Mouse (Mus musculus) stomach, embryonic 14.5 days (tissue): ENCODE measurements around the gene Sdhaf2. TPM values are rescaled to one million over a fixed set of nuclear protein-coding genes. Genes with fewer than 3 reads are reported as not detected.
A peak's percentile ranks its signal among the peaks of the same experiment; 100 is the strongest.

ENCODE experiments used
- ATAC-seq: fragments of 200-750 bp; cut with Nextera tagmentation; 2 replicates; pipeline ENCODE4 v1.8.0; 2017; ENCODE audit warnings: low read depth, moderate TSS enrichment; ENCODE audit not compliant: insufficient number of reproducible peaks, insufficient read depth, low FRiP score
- H3K27ac ChIP-seq: fragments of 300-500 bp; sonication (generic); 2 replicates; pipeline ENCODE4 v1.5.1; 2014; ENCODE audit warnings: mild to moderate bottlenecking, low read length, moderate library complexity, mixed read lengths
- H3K27me3 ChIP-seq: fragments of 300-500 bp; sonication (generic); 2 replicates; pipeline ENCODE4 v1.6.1; 2014; ENCODE audit warnings: low read length, control low read depth, mixed read lengths; ENCODE audit not compliant: control insufficient read depth, insufficient read depth
- H3K36me3 ChIP-seq: fragments of 300-500 bp; sonication (generic); 2 replicates; pipeline ENCODE4 v1.6.1; 2014; ENCODE audit warnings: mild to moderate bottlenecking, control low read depth, low read length, moderate library complexity, mixed read lengths; ENCODE audit not compliant: control insufficient read depth, insufficient read depth
- H3K4me1 ChIP-seq: fragments of 300-500 bp; sonication (generic); 2 replicates; pipeline ENCODE4 v1.6.1; 2014; ENCODE audit warnings: low read length, control low read depth, mixed read lengths; ENCODE audit not compliant: control insufficient read depth, insufficient read depth
- H3K4me2 ChIP-seq: fragments of 300-500 bp; sonication (generic); replicated peaks from 2 replicates; pipeline ENCODE4 v1.6.1; 2014; ENCODE audit warnings: low read depth, low read length, control low read depth
- H3K4me3 ChIP-seq: fragments of 300-500 bp; sonication (generic); 2 replicates; pipeline ENCODE4 v1.5.1; 2014; ENCODE audit warnings: low read depth, low read length, control low read depth
- H3K9ac ChIP-seq: fragments of 300-500 bp; sonication (generic); replicated peaks from 2 replicates; pipeline ENCODE4 v1.6.1; 2014; ENCODE audit warnings: low read depth, mild to moderate bottlenecking, control low read depth, low read length, moderate library complexity, mixed read lengths
- H3K9me3 ChIP-seq: fragments of 300-500 bp; sonication (generic); 2 replicates; pipeline ENCODE4 v1.6.1; 2016; ENCODE audit warnings: low read depth, low read length, control low read depth; ENCODE audit not compliant: control insufficient read depth
- WGBS: fragments of 180-500 bp; shearing (Covaris S2); extraction: QIAGEN DNeasy Blood & Tissue Kit; methylation state at CpG from one replicate; pipeline ENCODE4 v1.1.7; 2014; 5-methylcytosine and 5-hydroxymethylcytosine counted together
- polyA plus RNA-seq: library from polyadenylated mRNA; unstranded; fragments of >200 nt; fragmentation: Nextera tagmentation; extraction: Ambion mirVana; gene quantifications from 2 replicates; pipeline ENCODE4 v1.2.1, GENCODE M21; 2014

Gene Sdhaf2
- polyA plus RNA-seq, 1 experiment from 2014 or later, result 57.9 TPM

DNA sequence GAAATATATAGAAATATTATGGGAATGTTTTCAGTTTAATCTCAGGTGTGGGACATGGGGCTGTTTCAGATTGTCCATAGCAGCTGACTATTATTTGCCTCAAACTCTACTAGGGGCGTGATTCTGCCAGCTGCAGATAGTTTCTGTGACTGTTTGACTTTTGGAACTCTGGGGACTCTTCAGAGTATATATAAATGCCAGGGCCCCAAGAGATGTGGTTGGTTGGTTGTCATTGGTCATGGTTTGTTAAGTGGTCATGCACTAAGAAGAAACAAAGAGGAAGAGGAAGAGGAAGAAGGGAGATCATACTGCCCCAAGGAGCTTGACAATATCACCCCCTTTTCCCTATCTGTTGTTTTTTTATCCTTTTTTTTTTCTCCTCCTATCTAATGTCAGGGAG, 4.0 kb downstream of the Sdhaf2 start:
- no peak overlapping the region for H3K4me2 ChIP-seq
- no peaks in the 10 kb centered on the region for H3K27me3 ChIP-seq
- H3K9ac ChIP-seq, result no peak overlapping the region
- ATAC-seq, result no peak
- peaks cover 8% of the 10 kb centered on the region; the same call in 1 of the 2 replicates for H3K36me3 ChIP-seq
- H3K27ac ChIP-seq, result no peak overlapping the region
- 84% methylated on average over 1 of the region's 1 CpGs for WGBS
- peaks cover 19% of the 10 kb centered on the region for H3K4me1 ChIP-seq
- H3K4me3 ChIP-seq, result no peak overlapping the region
- H3K9me3 ChIP-seq, result no peaks in the 10 kb centered on the region

DNA sequence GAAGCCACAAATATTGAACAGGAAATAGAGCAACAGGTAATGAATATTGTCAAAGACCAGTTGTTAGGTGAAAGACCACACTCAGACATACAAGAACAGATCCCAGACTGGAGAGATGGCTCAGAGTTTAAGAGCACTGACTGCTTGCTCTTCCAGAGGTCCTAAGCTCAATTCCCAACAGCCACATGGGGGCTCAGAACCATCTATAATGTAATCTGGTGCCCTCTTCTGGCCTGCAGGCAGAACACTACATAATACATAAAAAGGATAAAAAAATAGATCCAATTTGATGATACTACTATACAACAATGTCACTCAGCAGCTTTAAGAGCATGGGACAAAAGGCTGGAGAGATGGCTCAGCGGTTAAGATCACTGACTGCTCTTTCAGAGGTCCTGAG, 5.6 kb downstream of the Sdhaf2 start:
- ATAC-seq, result no peak
- no peak overlapping the region for H3K9ac ChIP-seq
- H3K9me3 ChIP-seq, result no peaks in the 10 kb centered on the region
- peaks cover 14% of the 10 kb centered on the region; the same call in 1 of the 2 replicates for H3K36me3 ChIP-seq
- WGBS, result 47% methylated on average over 1 of the region's 1 CpGs
- H3K4me2 ChIP-seq, result no peak overlapping the region
- H3K4me3 ChIP-seq, result no peak overlapping the region
- H3K27me3 ChIP-seq, result no peaks in the 10 kb centered on the region
- no peak overlapping the region for H3K27ac ChIP-seq
- H3K4me1 ChIP-seq, result peaks cover 10% of the 10 kb centered on the region

DNA sequence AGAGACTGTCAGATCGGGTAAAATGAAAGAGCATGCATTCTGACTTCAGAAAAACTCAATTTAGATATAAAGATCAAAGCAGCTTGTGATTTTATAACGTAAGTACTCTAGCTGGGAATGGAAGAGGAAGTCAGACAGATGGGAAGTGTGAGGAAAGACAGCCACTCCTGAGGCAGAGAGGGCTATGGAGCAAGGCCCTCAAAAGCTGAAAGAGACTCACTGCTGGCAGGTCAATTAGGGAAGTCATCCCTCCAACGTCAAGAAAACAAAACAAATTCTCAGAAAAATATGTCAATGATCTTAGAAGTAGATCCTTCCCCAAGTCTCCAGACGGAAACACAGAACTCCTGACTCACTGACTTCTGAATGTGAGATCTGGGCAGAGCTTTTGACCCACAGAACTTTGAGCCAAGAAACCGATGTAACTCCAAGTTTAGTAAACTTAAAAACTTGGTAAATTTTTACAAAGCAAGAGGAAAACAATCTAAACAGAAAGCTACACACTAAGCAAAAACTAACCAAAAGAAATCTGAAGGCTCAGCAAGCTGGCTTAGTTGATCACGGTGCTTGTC, 15.1 kb downstream of the Sdhaf2 start:
- WGBS, result 75% methylated on average over 6 of the region's 6 CpGs
- Histone ChIP-seq H3K27ac (no peak overlapping the region), H3K36me3 (peaks cover 9% of the 10 kb centered on the region; the same call in 1 of the 2 replicates), H3K9me3 (no peaks in the 10 kb centered on the region), H3K4me2 (no peak overlapping the region), H3K4me3 (no peak overlapping the region), H3K4me1 (no peaks in the 10 kb centered on the region), H3K9ac (no peak overlapping the region), H3K27me3 (no peaks in the 10 kb centered on the region)
- no peak for ATAC-seq

- Histone ChIP-seq H3K4me2 (no peak overlapping the region), H3K27me3 (no peaks in the 10 kb centered on the region), H3K9me3 (no peaks in the 10 kb centered on the region), H3K4me3 (no peak overlapping the region), H3K27ac (no peak overlapping the region), H3K4me1 (no peaks in the 10 kb centered on the region), H3K36me3 (peaks cover 18% of the 10 kb centered on the region), H3K9ac (no peak overlapping the region)
- ATAC-seq, result no peak
- WGBS, result 8% methylated on average over 4 of the region's 4 CpGs
Observed at GRCm38 (mm10) chr19:10502571-10502970, 23.4 kb downstream of the Sdhaf2 start.

DNA sequence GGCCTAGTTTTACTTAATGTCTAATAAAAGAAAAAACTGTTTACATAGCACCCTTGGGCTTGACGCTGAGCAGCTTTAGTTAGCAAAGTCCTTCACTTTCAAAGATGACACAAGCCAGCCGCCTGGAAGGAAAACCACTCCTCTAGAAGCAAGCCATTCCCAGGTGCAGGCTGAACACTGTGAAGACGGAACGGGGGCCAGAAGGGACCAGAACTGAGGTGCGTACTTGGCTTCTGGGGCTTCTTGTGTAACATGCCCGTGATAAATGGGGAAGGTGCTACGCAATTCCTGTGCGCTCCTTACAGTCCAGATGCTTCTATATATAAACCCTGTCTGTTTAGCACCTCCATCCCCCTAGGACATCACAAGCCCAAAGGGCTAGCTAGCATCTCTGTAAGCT, 25.4 kb downstream of the Sdhaf2 start:
- Histone ChIP-seq H3K4me1 (no peaks in the 10 kb centered on the region), H3K36me3 (peaks cover 15% of the 10 kb centered on the region), H3K9ac (no peak overlapping the region), H3K27me3 (no peaks in the 10 kb centered on the region), H3K27ac (peak overlapping the region; percentile 44; the same call in 1 of the 2 replicates), H3K4me2 (no peak overlapping the region), H3K9me3 (no peaks in the 10 kb centered on the region), H3K4me3 (no peak overlapping the region)
- peak; percentile 49; the same call in 1 of the 2 replicates for ATAC-seq
- WGBS, result 64% methylated on average over 8 of the region's 8 CpGs

- no peak overlapping the region for H3K27ac ChIP-seq
- no peak overlapping the region for H3K9ac ChIP-seq
- H3K9me3 ChIP-seq, result no peaks in the 10 kb centered on the region
- H3K4me3 ChIP-seq, result no peak overlapping the region
- 49% methylated on average over 8 of the region's 8 CpGs for WGBS
- ATAC-seq, result no peak
- H3K36me3 ChIP-seq, result peaks cover 15% of the 10 kb centered on the region
- H3K27me3 ChIP-seq, result no peaks in the 10 kb centered on the region
- H3K4me2 ChIP-seq, result no peak overlapping the region
- H3K4me1 ChIP-seq, result no peaks in the 10 kb centered on the region; the same call in 1 of the 2 replicates
Observed at GRCm38 (mm10) chr19:10497512-10498160, 28.3 kb downstream of the Sdhaf2 start.

- peaks cover 13% of the 10 kb centered on the region for H3K36me3 ChIP-seq
- 55% methylated on average over 2 of the region's 2 CpGs for WGBS
- H3K9me3 ChIP-seq, result no peaks in the 10 kb centered on the region
- H3K4me2 ChIP-seq, result no peak overlapping the region
- no peak overlapping the region for H3K4me3 ChIP-seq
- H3K4me1 ChIP-seq, result peaks cover 5% of the 10 kb centered on the region; the same call in 1 of the 2 replicates
- no peak for ATAC-seq
- H3K27me3 ChIP-seq, result no peaks in the 10 kb centered on the region
- H3K9ac ChIP-seq, result no peak overlapping the region
- H3K27ac ChIP-seq, result no peak overlapping the region
Observed at GRCm38 (mm10) chr19:10496976-10497375, 29.0 kb downstream of the Sdhaf2 start.

GRCm38 (mm10) chr19:10495670-10496069, 30.3 kb downstream of the Sdhaf2 start:
- no peak for ATAC-seq
- H3K36me3 ChIP-seq, result peaks cover 2% of the 10 kb centered on the region
- no peaks in the 10 kb centered on the region for H3K9me3 ChIP-seq
- no peak overlapping the region for H3K4me2 ChIP-seq
- no peak overlapping the region for H3K4me3 ChIP-seq
- H3K27me3 ChIP-seq, result no peaks in the 10 kb centered on the region
- H3K4me1 ChIP-seq, result peaks cover 5% of the 10 kb centered on the region; the same call in 1 of the 2 replicates
- no peak overlapping the region for H3K9ac ChIP-seq
- 88% methylated on average over 1 of the region's 1 CpGs for WGBS
- no peak overlapping the region for H3K27ac ChIP-seq
